Mouse (Mus musculus): ENCODE measurements around the gene Fam213b.

DNA sequence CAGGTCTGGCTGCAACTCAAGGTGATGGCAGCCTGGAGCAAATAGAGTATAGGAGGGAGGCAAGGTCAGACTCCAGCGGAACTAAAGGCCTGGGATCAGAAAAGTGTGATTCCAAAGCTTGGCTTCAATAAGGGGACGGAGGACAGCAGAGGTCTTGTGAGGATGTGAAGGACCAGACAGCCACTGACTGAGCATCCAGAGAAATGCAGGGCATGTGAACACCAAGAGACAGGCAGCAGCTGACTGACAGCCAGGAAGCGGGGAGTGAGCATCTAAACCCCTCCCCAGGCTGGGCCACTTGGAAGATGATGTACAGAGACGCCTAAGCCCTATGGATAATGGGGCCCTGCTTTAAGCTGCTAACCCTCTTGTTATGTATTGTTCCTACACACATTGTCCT, 28.2 kb downstream of the Fam213b start:
- TF ChIP-seq CTCF (IDR thresholded peaks at IDR 0.05; ENCODE audit: low read depth) (no peak), EP300 (IDR thresholded peaks at IDR 0.05; ENCODE audit: low read depth) (no peak)

Measured in heart, postnatal 0 days (tissue).